Mouse (Mus musculus): ENCODE results near the gene Dync1i1.
"Not testable (repeated sequence)": the region's sequence is repeated elsewhere in the genome, so short reads cannot be mapped to it uniquely, and the experiment has no call there.

GRCm38 (mm10) chr6:5707894-5708293 is 17.5 kb upstream of the Dync1i1 start:
- TF ChIP-seq CTCF (IDR thresholded peaks at IDR 0.05; ENCODE audit: borderline replicate concordance, extremely low read depth, insufficient read depth, insufficient read length); POLR2A (IDR thresholded peaks at IDR 0.05; ENCODE audit: borderline replicate concordance, extremely low read depth, insufficient read depth, insufficient read length, poor library complexity, severe bottlenecking): not testable (repeated sequence)
